Mouse (Mus musculus) kidney, postnatal 14 days (tissue): ENCODE data around the gene Armh3.

ENCODE experiments used
- DNase-seq: peaks from one replicate; pipeline ENCODE4 v3.0.0; 2022; ENCODE audit warnings: mixed read lengths

Armh3 gene

GRCm38 (mm10) chr19:46032731-46033510 is 34.6 kb upstream of the Armh3 start:
- no peak for DNase-seq

GRCm38 (mm10) chr19:46031689-46032432 is 33.6 kb upstream of the Armh3 start:
- DNase-seq, result no peak

- DNase-seq, result no peak
Measured at GRCm38 (mm10) chr19:46030196-46030983, 32.1 kb upstream of the Armh3 start.

GRCm38 (mm10) chr19:46029652-46030051 is 31.4 kb upstream of the Armh3 start:
- DNase-seq, result no peak

- DNase-seq, result no peak
Measured at GRCm38 (mm10) chr19:46028747-46029320, 30.5 kb upstream of the Armh3 start.

- DNase-seq, result no peak
Measured at GRCm38 (mm10) chr19:46026567-46026966, 28.3 kb upstream of the Armh3 start.

GRCm38 (mm10) chr19:46024959-46025358 is 26.7 kb upstream of the Armh3 start:
- DNase-seq, result peak; percentile 39

- no peak for DNase-seq
Measured at GRCm38 (mm10) chr19:46016023-46016422, 17.7 kb upstream of the Armh3 start.

- peak; percentile 93 for DNase-seq
Measured at GRCm38 (mm10) chr19:46014572-46015178, 16.4 kb upstream of the Armh3 start.

GRCm38 (mm10) chr19:46005680-46006079 is 7.4 kb upstream of the Armh3 start:
- DNase-seq, result no peak

GRCm38 (mm10) chr19:46004814-46005466 is 6.7 kb upstream of the Armh3 start:
- no peak for DNase-seq

GRCm38 (mm10) chr19:46003371-46004226 is 5.3 kb upstream of the Armh3 start, which contains the start of gene Hps6:
Gene Hps6, plus strand, starts transcription at chr19:46003508.
- peak; percentile 93 for DNase-seq

GRCm38 (mm10) chr19:46002279-46002678 is 4.0 kb upstream of the Armh3 start:
- DNase-seq, result no peak

GRCm38 (mm10) chr19:45999378-45999777 is 1.1 kb upstream of the Armh3 start:
- DNase-seq, result no peak

- DNase-seq, result no peak
Measured at GRCm38 (mm10) chr19:45998694-45999217, 468 bp upstream of the Armh3 start.

- DNase-seq, result no peak
Measured at GRCm38 (mm10) chr19:45997365-45997764, 923 bp downstream of the Armh3 start.

GRCm38 (mm10) chr19:45993981-45994737 is 4.1 kb downstream of the Armh3 start:
- DNase-seq, result peak; percentile 39

GRCm38 (mm10) chr19:45993441-45993840 is 4.8 kb downstream of the Armh3 start:
- peak; percentile 58 for DNase-seq

- DNase-seq, result no peak
Measured at GRCm38 (mm10) chr19:45991171-45991570, 7.1 kb downstream of the Armh3 start.

- no peak for DNase-seq
Measured at GRCm38 (mm10) chr19:45988238-45988637, 10.1 kb downstream of the Armh3 start.
